Mouse (Mus musculus) thymus, adult 2 months (tissue): Measurements from ENCODE around the gene Aco1.

Source experiments
- CTCF ChIP-seq: fragments of 200-500 bp; IDR thresholded peaks from 2 replicates; pipeline ENCODE4 v1.5.1; 2012; ENCODE audit warnings: mild to moderate bottlenecking, control low read depth, low read length, moderate library complexity, borderline replicate concordance; ENCODE audit not compliant: control insufficient read depth, poor library complexity, insufficient read depth; ENCODE audit errors: extremely low read depth
- POLR2A ChIP-seq: fragments of 200-500 bp; IDR thresholded peaks from 2 replicates; pipeline ENCODE4 v1.6.1; 2012; ENCODE audit warnings: mild to moderate bottlenecking, low read length, control low read depth, moderate library complexity; ENCODE audit not compliant: control insufficient read depth, poor library complexity, insufficient read depth; ENCODE audit errors: extremely low read depth

DNA sequence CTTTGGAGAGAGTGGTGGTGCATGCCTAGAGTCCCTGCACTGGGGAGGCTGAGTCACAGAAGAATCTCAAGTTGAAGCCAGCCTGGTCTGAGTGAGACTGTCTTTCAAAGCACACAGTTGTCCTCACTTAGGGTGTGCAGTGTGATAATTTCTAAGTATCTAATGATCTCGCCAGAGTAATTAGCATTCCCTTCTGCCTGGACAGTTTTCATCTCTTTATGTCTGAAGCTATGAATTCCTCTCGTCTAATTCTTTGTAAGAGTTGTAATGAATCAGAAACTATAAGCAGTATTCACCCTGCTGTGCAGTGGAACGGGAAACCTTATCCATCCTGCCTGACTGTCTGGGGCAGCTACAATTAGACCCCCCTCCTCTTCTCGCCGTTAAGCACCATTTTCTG, 64.8 kb downstream of the Aco1 start:
- no peak for TF ChIP-seq POLR2A
- TF ChIP-seq CTCF, result no peak
